Mouse (Mus musculus): ENCODE measurements at regions not wholly inside any gene's neighbourhood (a gene's known extent, or its start where the extent isn't known, plus 50 kb on each side); places are given as distances from the start of the nearest gene placed in this dataset.
A peak's percentile ranks its signal among the peaks of the same experiment; 100 is the strongest.

DNA sequence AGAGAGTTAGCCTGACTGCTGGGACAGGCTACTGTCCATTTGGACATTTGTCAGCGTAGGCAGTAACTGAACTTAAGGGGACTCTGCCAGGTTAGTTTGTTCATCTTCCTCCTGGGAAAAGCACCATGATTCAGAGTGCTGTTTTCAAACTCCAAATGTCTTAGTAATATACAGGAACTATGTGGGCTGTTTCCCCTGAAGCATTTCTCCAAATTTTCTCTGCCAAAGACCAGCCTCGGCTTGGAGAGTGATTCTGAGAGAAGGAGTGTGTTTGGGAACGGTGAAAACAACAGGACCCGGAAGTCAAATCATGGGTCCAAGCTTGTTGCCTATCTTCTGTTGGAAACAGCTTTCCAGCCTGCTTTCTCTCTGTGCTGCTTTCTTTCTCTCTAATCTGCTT, 52.1 kb downstream of the Rprm start:
- Histone ChIP-seq H3K4me3 (no peak overlapping the region), H3K4me1 (replicated peaks) (no peaks in the 10 kb centered on the region), H3K36me3 (no peaks in the 10 kb centered on the region), H3K27ac (ENCODE audit: poor library complexity, severe bottlenecking) (no peak overlapping the region), H3K27me3 (replicated peaks) (no peaks in the 10 kb centered on the region), H3K9me3 (replicated peaks) (no peaks in the 10 kb centered on the region), H3K4me2 (no peak overlapping the region), H3K9ac (no peak overlapping the region)
- no peak for ATAC-seq (ENCODE audit: insufficient number of reproducible peaks, low FRiP score)
- 74% methylated on average over 4 of the region's 4 CpGs for WGBS

DNA sequence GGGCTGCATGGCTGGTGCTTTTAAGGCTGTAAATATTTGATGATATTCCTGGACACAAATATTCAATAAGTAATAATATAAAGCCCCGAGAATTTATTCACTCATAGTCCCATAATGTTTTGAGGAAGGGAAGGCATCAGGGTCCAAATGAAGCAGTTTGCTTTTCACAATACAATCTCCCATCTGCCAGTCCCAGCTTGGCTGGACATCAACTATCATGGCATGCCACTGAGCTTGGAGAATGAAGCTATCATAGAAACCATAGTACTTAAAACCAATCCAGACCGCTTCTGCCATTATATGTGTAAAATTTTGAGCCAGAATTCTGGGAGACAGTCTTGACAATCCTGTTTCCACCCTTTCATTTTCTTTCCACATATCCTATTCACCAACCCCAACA, 56.5 kb downstream of the Rprm start:
- Histone ChIP-seq H3K4me1 (replicated peaks) (no peaks in the 10 kb centered on the region), H3K27ac (ENCODE audit: poor library complexity, severe bottlenecking) (no peak overlapping the region), H3K4me2 (no peak overlapping the region), H3K4me3 (no peak overlapping the region), H3K27me3 (replicated peaks) (no peaks in the 10 kb centered on the region), H3K9ac (no peak overlapping the region), H3K36me3 (no peaks in the 10 kb centered on the region), H3K9me3 (replicated peaks) (no peaks in the 10 kb centered on the region)
- ATAC-seq (ENCODE audit: insufficient number of reproducible peaks, low FRiP score) = no peak
- 82% methylated on average over 2 of the region's 2 CpGs for WGBS

DNA sequence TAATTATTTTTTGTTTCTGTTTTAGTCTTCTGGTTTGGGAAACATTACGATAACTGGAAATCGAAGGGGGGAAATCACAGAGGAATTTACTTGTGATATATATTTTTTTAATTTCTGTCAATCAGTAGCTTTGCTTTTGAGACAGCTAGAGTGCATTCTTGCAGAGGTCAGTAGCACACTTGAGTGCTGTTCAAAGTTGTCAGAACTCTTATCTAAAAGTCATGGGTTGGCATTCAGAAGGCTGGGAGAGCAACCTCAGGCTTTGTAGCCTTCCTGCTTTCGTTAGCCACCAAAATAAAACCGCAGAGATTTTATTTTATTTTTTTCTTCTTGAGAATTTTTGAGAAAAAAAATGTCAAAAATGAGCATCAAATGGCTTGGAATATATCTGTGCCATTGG, 62.6 kb downstream of the Rprm start:
- H3K4me3 ChIP-seq = no peak overlapping the region
- no peaks in the 10 kb centered on the region for H3K36me3 ChIP-seq
- H3K4me2 ChIP-seq = no peak overlapping the region
- 68% methylated on average over 4 of the region's 4 CpGs for WGBS
- H3K9me3 ChIP-seq (replicated peaks) = no peaks in the 10 kb centered on the region
- no peaks in the 10 kb centered on the region for H3K4me1 ChIP-seq (replicated peaks)
- no peak for ATAC-seq (ENCODE audit: insufficient number of reproducible peaks, low FRiP score)
- no peak overlapping the region for H3K27ac ChIP-seq (ENCODE audit: poor library complexity, severe bottlenecking)
- H3K9ac ChIP-seq = no peak overlapping the region
- no peaks in the 10 kb centered on the region for H3K27me3 ChIP-seq (replicated peaks)

DNA sequence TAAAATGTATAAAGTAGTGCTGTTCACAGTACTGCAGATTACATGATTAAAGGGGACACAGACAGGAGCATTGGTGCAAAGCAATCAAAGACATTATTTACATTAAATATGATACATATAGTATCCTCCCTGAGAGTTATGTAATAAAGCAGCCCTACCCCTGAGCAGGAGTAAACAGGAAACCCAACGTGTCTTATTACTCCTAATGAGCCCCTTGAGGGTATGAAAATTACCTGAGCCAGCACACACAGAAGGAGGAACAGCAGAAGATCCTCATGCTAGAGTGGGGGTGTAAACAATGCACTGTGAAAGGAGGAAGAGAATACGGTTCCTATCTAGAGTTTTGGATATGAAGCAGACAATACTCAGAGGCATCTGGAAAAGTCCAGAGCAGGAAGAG, 95.2 kb downstream of the Rprm start:
- H3K4me3 ChIP-seq = no peak overlapping the region
- ATAC-seq (ENCODE audit: insufficient number of reproducible peaks, low FRiP score) = no peak
- 54% methylated on average over 2 of the region's 2 CpGs for WGBS

DNA sequence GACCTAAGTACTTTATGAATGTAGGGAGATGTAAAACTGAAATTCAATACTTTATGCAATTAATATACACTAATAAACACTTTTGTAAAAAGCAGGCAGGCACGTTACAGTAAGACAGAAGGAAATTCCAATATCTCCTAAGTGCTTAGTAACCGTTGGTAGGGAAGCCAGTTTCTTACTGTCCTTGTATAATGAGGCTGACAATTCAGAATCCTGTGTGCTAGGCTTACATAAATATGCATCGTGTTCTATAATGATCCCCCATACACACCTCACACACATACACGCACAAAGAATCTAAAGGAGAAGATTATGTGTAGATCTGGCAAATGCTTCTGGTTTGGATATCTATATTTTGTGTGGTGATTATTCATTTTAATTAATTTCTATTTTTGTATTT, 109.6 kb downstream of the Rprm start:
- 79% methylated on average over 4 of the region's 4 CpGs for WGBS
- ATAC-seq (ENCODE audit: insufficient number of reproducible peaks, low FRiP score) = no peak

More for the DNA sequence above, 95.2 kb downstream of the Rprm start:
- no peaks in the 10 kb centered on the region for H3K9me3 ChIP-seq (replicated peaks)
- no peak overlapping the region for H3K4me2 ChIP-seq
- no peaks in the 10 kb centered on the region for H3K27me3 ChIP-seq (replicated peaks)
- no peaks in the 10 kb centered on the region for H3K4me1 ChIP-seq (replicated peaks)
- no peak overlapping the region for H3K27ac ChIP-seq (ENCODE audit: poor library complexity, severe bottlenecking)
- H3K9ac ChIP-seq = no peak overlapping the region
- H3K36me3 ChIP-seq = no peaks in the 10 kb centered on the region

DNA sequence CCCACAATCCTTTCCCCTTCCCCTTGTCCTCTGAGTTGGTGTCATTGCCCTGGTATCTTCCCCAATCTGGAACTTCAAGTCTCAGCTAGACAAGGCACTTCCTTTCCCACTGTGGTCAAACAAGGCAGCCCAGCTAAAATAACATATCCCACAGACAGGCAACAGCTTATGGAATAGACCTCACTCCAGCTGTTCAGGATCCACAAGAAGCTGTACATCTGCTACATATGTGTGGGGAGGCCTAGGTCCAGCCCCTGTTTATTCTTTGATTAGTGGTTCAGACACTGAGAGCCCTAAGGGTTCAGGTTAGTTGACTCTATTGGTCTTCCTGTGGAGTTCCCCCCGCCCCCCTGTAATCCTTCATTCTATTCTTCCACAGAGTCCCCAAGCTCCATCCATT, 124.9 kb downstream of the Rprm start:
- no peaks in the 10 kb centered on the region for H3K4me1 ChIP-seq (replicated peaks)
- peak; percentile 22; the same call in 1 of the 2 replicates for ATAC-seq (ENCODE audit: insufficient number of reproducible peaks, low FRiP score)
- H3K9ac ChIP-seq = no peak overlapping the region
- no peaks in the 10 kb centered on the region for H3K36me3 ChIP-seq
- H3K27ac ChIP-seq (ENCODE audit: poor library complexity, severe bottlenecking) = no peak overlapping the region
- no peak overlapping the region for H3K4me2 ChIP-seq
- no peak overlapping the region for H3K4me3 ChIP-seq
- WGBS = 60% methylated on average over 1 of the region's 1 CpGs
- H3K27me3 ChIP-seq (replicated peaks) = no peaks in the 10 kb centered on the region
- H3K9me3 ChIP-seq (replicated peaks) = no peaks in the 10 kb centered on the region

More for the DNA sequence above, 109.6 kb downstream of the Rprm start:
- H3K9me3 ChIP-seq (replicated peaks) = no peaks in the 10 kb centered on the region
- H3K9ac ChIP-seq = no peak overlapping the region
- H3K4me1 ChIP-seq (replicated peaks) = no peaks in the 10 kb centered on the region
- no peaks in the 10 kb centered on the region for H3K27me3 ChIP-seq (replicated peaks)
- no peak overlapping the region for H3K4me3 ChIP-seq
- no peak overlapping the region for H3K4me2 ChIP-seq
- H3K36me3 ChIP-seq = no peaks in the 10 kb centered on the region
- H3K27ac ChIP-seq (ENCODE audit: poor library complexity, severe bottlenecking) = no peak overlapping the region

DNA sequence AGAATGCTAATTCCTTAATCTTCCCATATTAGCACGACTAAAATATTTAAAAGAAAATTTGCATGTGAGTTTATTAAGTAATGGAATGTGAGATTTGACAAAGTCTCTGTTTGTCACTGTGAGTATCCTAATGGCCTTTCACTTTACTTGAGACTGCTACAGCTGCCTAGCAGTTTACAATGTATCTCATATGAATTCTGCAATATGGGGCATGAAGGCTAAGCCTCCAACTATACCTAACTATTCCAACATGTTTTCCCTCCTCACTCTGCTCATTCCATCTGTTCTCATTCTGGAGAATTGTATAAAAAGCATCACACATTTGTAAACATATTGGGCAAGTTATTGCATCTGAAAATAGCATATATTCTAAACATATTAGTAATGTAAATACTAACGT, 137.1 kb downstream of the Rprm start:
- Histone ChIP-seq H3K36me3 (no peaks in the 10 kb centered on the region), H3K9me3 (replicated peaks) (no peaks in the 10 kb centered on the region), H3K4me1 (replicated peaks) (no peaks in the 10 kb centered on the region), H3K27me3 (replicated peaks) (no peaks in the 10 kb centered on the region), H3K4me3 (no peak overlapping the region), H3K9ac (no peak overlapping the region), H3K27ac (ENCODE audit: poor library complexity, severe bottlenecking) (no peak overlapping the region), H3K4me2 (no peak overlapping the region)
- ATAC-seq (ENCODE audit: insufficient number of reproducible peaks, low FRiP score) = no peak
- 51% methylated on average over 2 of the region's 2 CpGs for WGBS

DNA sequence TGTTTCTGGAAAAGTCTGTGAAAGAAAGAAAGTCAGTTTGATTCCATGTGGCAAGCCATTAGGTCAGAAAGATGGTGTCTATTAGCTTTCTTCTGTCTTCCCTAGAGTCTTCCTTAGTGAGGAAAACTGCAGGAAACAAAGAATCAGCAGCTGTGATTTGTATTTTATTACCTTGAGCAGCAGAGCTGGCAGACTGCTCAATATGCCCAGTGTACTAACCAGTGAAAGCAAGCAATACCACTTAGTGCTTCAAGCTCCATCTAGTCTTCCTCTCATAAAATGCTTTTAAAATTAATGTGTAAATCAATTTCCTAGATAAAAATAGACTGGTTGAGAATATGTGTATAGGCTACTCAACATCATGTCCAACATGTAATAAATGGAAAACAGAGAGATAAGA, 137.8 kb downstream of the Rprm start:
- no peaks in the 10 kb centered on the region for H3K27me3 ChIP-seq (replicated peaks)
- H3K4me3 ChIP-seq = no peak overlapping the region
- no peak overlapping the region for H3K9ac ChIP-seq
- no peaks in the 10 kb centered on the region for H3K36me3 ChIP-seq
- no peaks in the 10 kb centered on the region for H3K9me3 ChIP-seq (replicated peaks)
- H3K27ac ChIP-seq (ENCODE audit: poor library complexity, severe bottlenecking) = no peak overlapping the region
- H3K4me1 ChIP-seq (replicated peaks) = no peaks in the 10 kb centered on the region
- no peak overlapping the region for H3K4me2 ChIP-seq
- ATAC-seq (ENCODE audit: insufficient number of reproducible peaks, low FRiP score) = no peak

DNA sequence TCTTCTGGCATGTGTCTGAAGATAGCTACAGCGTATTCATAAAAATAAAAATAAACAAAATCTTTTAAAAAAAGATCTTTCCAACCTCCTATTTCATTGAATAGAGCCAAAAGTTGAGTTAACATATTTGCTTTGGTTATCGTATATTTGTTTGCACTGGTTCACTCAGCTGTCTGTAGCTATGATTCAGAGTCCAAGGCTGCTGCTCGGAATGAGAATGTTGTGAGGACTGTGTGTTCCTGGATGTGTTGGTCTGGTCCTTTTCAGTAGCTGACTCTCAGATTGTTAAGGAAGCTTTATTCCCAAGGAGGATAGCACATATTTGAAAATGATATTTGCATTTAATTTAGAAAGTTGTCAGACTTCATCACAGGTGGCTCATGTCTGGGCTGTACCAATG, 173.5 kb downstream of the Rprm start:
- Histone ChIP-seq H3K4me3 (no peak overlapping the region), H3K9me3 (replicated peaks) (no peaks in the 10 kb centered on the region), H3K27me3 (replicated peaks) (no peaks in the 10 kb centered on the region), H3K9ac (no peak overlapping the region), H3K27ac (ENCODE audit: poor library complexity, severe bottlenecking) (no peak overlapping the region), H3K4me1 (replicated peaks) (no peaks in the 10 kb centered on the region), H3K36me3 (no peaks in the 10 kb centered on the region), H3K4me2 (no peak overlapping the region)
- 76% methylated on average over 3 of the region's 3 CpGs for WGBS
- no peak for ATAC-seq (ENCODE audit: insufficient number of reproducible peaks, low FRiP score)
